In genomic region chr16:98034971-98035370, GRCm38 (mm10) we compare ENCODE assay signal across 6 mouse cellular contexts. TPM values are rescaled to one million over a fixed set of nuclear protein-coding genes. Genes with fewer than 3 reads are reported as not detected.
DNase-seq lines count a peak whose midpoint lies in the region; ATAC-seq and TF ChIP-seq lines count a peak whose summit lies in the region.
"Not testable (repeated sequence)": the region's sequence is repeated elsewhere in the genome, so short reads cannot be mapped to it uniquely, and the experiment has no call there.
"Had no signal": no experiment of that assay in that cellular context is flagged by ENCODE, and none has a peak within 500 bp of the region (broad histone marks: within the 10 kb centered on the region; RNA-seq: fewer than 3 reads in every experiment).

No protein-coding gene starts in this region.

- not testable (repeated sequence) for H3K27ac ChIP-seq in ES-Bruce4 (ENCODE audit: insufficient read depth, low read length); midbrain, embryonic 11.5 days (ENCODE audit: low read depth, low read length)

- H3K4me3 ChIP-seq in ES-Bruce4 (ENCODE audit: low read depth, low read length); midbrain, embryonic 11.5 days (ENCODE audit: low read depth, low read length): not testable (repeated sequence)

- H3K9me3 ChIP-seq in ES-Bruce4 (replicated peaks; ENCODE audit: control insufficient read depth, insufficient read depth, low read length, poor library complexity, severe bottlenecking), result peaks cover 11% of the 10 kb centered on the region; the same call in 1 of the 2 replicates
- H3K9me3 ChIP-seq in midbrain, embryonic 11.5 days (ENCODE audit: control insufficient read depth, low read length), result not testable (repeated sequence)

- H3K4me2 ChIP-seq in midbrain, embryonic 11.5 days, result not testable (repeated sequence)

- DNase-seq in ES-CJ7 (ENCODE audit: low read depth, low spot score) (peak; percentile 36), R1 (ENCODE audit: low read depth, low spot score) (peak; percentile 43), ZHBTc4 (ENCODE audit: low read depth, low spot score) (peak; percentile 17)
- DNase-seq in midbrain, embryonic 11.5 days (ENCODE audit: low spot score, missing footprints), result peak; percentile 51

- not testable (repeated sequence) for H3K27me3 ChIP-seq in ES-Bruce4 (ENCODE audit: control insufficient read depth, insufficient read depth, low read length, poor library complexity, severe bottlenecking); midbrain, embryonic 11.5 days (ENCODE audit: control insufficient read depth, insufficient read depth, low read length)

- TF ChIP-seq EP300 in ES-Bruce4 (IDR thresholded peaks at IDR 0.05; ENCODE audit: insufficient read depth, low read depth, low read length), result peak; percentile 75

- TF ChIP-seq POLR2A in ES-Bruce4 (IDR thresholded peaks at IDR 0.05; ENCODE audit: insufficient read depth, low read length), result not testable (repeated sequence)

- WGBS in midbrain, embryonic 11.5 days, result 97% methylated on average over 2 of the region's 2 CpGs

- not testable (repeated sequence) for TF ChIP-seq CTCF in ES-Bruce4 (IDR thresholded peaks at IDR 0.05; ENCODE audit: low read depth, low read length)

- not testable (repeated sequence) for H3K4me1 ChIP-seq in ES-Bruce4 (ENCODE audit: control insufficient read depth, insufficient read depth, low read length); midbrain, embryonic 11.5 days (ENCODE audit: control insufficient read depth, insufficient read depth, low read length)

- not testable (repeated sequence) for H3K9ac ChIP-seq in ES-Bruce4 (ENCODE audit: low read depth, poor library complexity, severe bottlenecking); midbrain, embryonic 11.5 days (ENCODE audit: low read length)

- not testable (repeated sequence) for ATAC-seq in midbrain, embryonic 11.5 days (ENCODE audit: low FRiP score)

- not testable (repeated sequence) for H3K36me3 ChIP-seq in ES-Bruce4 (ENCODE audit: control insufficient read depth, insufficient read depth, low read length, poor library complexity, severe bottlenecking); midbrain, embryonic 11.5 days (ENCODE audit: control insufficient read depth, insufficient read depth, low read length)

RNA-seq across cellular contexts. Expression of gene B230307C23Rik, which starts 37.9 kb away (rescaled TPM):
- polyA plus RNA-seq in ES-Bruce4 (2011; ENCODE audit: insufficient read depth, insufficient read length, low read depth, missing spikeins), result 28.1 and 28.4 TPM in 2 replicates
- polyA plus RNA-seq in midbrain, embryonic 11.5 days (2014; fragmentation: Nextera tagmentation; extraction: Ambion mirVana), result 19.3 and 21.5 TPM in 2 replicates

RNA-seq across cellular contexts. Expression of gene A630089N07Rik, which starts 47.3 kb away (rescaled TPM):
- 30.1 and 32.0 TPM in 2 replicates for polyA plus RNA-seq in ES-Bruce4 (2011; ENCODE audit: insufficient read depth, insufficient read length, low read depth, missing spikeins)
- polyA plus RNA-seq in midbrain, embryonic 11.5 days (2014; fragmentation: Nextera tagmentation; extraction: Ambion mirVana), result 23.7 and 26.9 TPM in 2 replicates
- polyA plus RNA-seq: adrenal gland, adult 2 months had no signal
